Mouse (Mus musculus) cerebral cortex, adult 2 months (tissue): Measurements from ENCODE around the gene Itm2a.

Source experiments
- WGBS: fragments of 180-500 bp; shearing (Covaris S2); methylation state at CpG from one replicate; pipeline ENCODE4 v1.1.7; 2018; 5-methylcytosine and 5-hydroxymethylcytosine counted together

Gene Itm2a

GRCm38 (mm10) chrX:107402915-107403912 lies at the start of gene Itm2a:
Itm2a (minus strand) TSS chrX:107403376.
- WGBS: 2% methylated on average over 27 of the region's 30 CpGs

- 0% methylated on average over 2 of the region's 2 CpGs for WGBS
Observed at GRCm38 (mm10) chrX:107435887-107436286, 32.7 kb upstream of the Itm2a start.

GRCm38 (mm10) chrX:107421304-107421703 lies 18.1 kb upstream of the Itm2a start:
- WGBS: 78% methylated on average over 2 of the region's 2 CpGs

DNA sequence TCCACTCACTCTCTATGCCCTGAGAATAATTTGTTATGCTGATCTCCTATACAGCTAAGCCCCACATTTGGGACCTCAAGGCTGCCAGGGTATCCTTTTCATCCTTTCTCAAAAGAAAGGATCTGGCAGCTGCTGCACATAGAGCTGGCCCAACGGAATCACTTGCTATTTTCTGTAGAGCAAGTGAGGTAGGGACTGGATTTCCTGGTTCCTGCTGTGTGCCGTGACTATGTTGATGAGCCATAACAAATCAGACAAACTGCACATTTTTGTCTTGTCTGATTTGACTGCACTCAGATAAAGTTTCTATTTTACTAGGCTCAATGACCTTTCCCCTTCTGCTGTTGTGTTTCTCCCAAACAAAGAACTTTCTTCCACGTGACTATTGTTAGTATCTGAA lies 14.2 kb upstream of the Itm2a start:
- WGBS: 58% methylated on average over 3 of the region's 3 CpGs

- 63% methylated on average over 1 of the region's 1 CpGs for WGBS
Observed at GRCm38 (mm10) chrX:107415999-107416398, 12.8 kb upstream of the Itm2a start.

GRCm38 (mm10) chrX:107402481-107402880 lies 695 bp downstream of the Itm2a start:
- WGBS: 8% methylated on average over 18 of the region's 18 CpGs

- WGBS: 77% methylated on average over 8 of the region's 8 CpGs
Observed at GRCm38 (mm10) chrX:107399087-107399486, 4.1 kb downstream of the Itm2a start.

- 77% methylated on average over 3 of the region's 3 CpGs for WGBS
Observed at GRCm38 (mm10) chrX:107393256-107393655, 9.9 kb downstream of the Itm2a start.

GRCm38 (mm10) chrX:107375329-107375728 lies 27.8 kb downstream of the Itm2a start:
- WGBS: 84% methylated on average over 1 of the region's 1 CpGs
